Mouse (Mus musculus) CH12F3 (cell line): ENCODE data around the gene Sobp.

Experiments
- in situ Hi-C: fragments of 300-500 bp; cut with MboI; formaldehyde crosslinking; loops from 2 replicates; pipeline ENCODE4 v1.14.3; 2020; ENCODE audit warnings: low sequenced_read_pairs

The Sobp gene

GRCm38 (mm10) chr10:43001433-43001832, 172.9 kb downstream of the Sobp start:
- in situ Hi-C loops, result no loop called here

- in situ Hi-C loops, result loop anchor here (25.0 kb wide), 1 partner anchor 687 kb away; no protein-coding TSS in a partner anchor
Observed at GRCm38 (mm10) chr10:42999324-42999723, 175.0 kb downstream of the Sobp start.

GRCm38 (mm10) chr10:42997278-42997677, 177.1 kb downstream of the Sobp start:
- in situ Hi-C loops, result loop anchor here (25.0 kb wide), 1 partner anchor 685 kb away; no protein-coding TSS in a partner anchor

GRCm38 (mm10) chr10:42995484-42995895, 178.8 kb downstream of the Sobp start:
- in situ Hi-C loops, result loop anchor here (25.0 kb wide), 1 partner anchor 683 kb away; no protein-coding TSS in a partner anchor

- in situ Hi-C loops, result loop anchor here (25.0 kb wide), 1 partner anchor 682 kb away; no protein-coding TSS in a partner anchor
Observed at GRCm38 (mm10) chr10:42994331-42994782, 180.0 kb downstream of the Sobp start.

- in situ Hi-C loops, result loop anchor here (25.0 kb wide), 1 partner anchor 679 kb away; no protein-coding TSS in a partner anchor
Observed at GRCm38 (mm10) chr10:42991018-42991417, 183.3 kb downstream of the Sobp start.

GRCm38 (mm10) chr10:42989910-42990309, 184.4 kb downstream of the Sobp start:
- in situ Hi-C loops, result loop anchor here (25.0 kb wide), 1 partner anchor 678 kb away; no protein-coding TSS in a partner anchor

DNA sequence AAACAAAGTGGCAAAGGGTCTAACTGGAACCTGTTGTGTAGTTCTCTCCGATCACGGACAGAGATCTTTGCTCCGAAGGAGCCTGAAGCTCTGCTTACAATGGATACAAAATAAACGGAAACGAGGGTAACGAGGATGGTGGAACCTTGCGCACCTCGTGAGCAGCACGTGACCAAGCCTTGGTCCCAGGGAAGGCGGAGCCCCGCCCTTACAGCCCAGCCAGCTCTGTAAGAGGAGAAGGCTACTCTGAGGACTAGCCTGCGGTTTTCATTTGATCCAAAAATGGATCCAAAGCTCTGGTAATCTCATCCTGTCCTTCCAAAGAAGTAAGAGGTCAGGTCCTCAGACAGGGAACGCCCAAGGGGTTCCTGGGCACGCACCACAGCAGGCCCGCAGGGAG, 185.7 kb downstream of the Sobp start:
- in situ Hi-C loops, result loop anchor here (25.0 kb wide), 1 partner anchor 676 kb away; no protein-coding TSS in a partner anchor

DNA sequence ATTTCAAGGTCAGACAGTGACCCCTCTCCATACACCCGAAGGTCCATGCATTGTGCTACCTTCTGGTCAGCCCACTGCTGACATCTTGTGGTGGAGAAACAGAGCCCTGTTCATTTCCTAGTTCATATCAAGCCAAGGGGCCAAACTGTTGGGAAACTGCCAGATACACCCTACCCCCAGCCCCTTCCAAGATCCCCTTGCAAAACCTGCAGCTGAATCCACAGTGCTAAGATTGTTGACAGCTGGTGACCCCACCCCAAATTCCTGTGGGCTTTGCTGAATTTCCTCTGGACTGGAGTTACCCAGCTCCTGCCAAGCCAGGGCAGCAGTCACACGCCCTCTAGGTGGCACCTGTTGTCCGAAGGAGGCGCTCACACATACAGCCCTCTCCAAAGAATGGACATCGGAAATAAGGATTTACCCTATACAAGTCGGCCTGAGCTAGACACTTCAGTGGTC, 186.7 kb downstream of the Sobp start:
- in situ Hi-C loops, result loop anchor here (25.0 kb wide), 1 partner anchor 675 kb away; no protein-coding TSS in a partner anchor

GRCm38 (mm10) chr10:42984886-42985285, 189.4 kb downstream of the Sobp start:
- in situ Hi-C loops, result loop anchor here (25.0 kb wide), 1 partner anchor 673 kb away; no protein-coding TSS in a partner anchor

GRCm38 (mm10) chr10:42980999-42981757, 193.2 kb downstream of the Sobp start:
- in situ Hi-C loops, result loop anchor here (25.0 kb wide), 1 partner anchor 669 kb away; no protein-coding TSS in a partner anchor

DNA sequence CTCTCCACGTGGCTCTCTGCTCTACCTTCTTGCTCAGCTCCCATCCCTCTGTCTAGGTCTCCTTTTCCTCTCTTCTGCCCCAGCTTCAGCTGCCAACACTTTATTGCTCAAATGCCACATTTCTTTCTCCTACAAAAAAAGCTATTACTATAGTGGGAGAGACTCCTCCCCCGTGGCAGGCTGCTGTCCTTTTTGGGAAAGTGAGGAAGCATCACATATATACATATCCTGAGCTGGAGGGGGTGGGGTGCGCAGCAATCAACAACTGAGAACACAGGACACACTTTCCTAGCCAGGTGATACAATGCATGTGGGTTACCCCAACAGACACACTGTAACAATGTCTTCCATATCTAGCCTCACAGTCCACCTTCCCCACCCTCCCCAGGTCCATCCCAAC, 196.0 kb downstream of the Sobp start:
- in situ Hi-C loops, result loop anchor here (25.0 kb wide), 1 partner anchor 666 kb away; no protein-coding TSS in a partner anchor

DNA sequence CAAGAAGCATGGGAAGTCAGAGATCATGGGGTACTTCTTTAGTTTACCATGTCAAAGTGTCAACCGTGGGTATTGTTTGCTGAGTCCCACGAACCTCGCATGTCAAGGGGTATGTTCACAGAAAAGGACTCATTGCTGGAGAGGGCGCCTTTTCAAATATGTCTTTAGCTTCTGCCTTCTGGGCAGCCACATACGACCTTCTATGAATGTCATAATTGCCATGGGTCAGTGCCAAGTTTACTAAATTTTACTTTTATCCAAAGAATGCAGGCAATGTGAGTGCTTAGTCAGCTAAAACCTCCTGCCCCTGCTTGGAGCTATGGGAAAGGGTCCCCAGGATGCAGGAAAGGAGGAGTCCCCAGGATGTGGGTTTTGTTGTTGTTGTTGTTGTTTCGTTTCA, 197.8 kb downstream of the Sobp start:
- in situ Hi-C loops, result loop anchor here (25.0 kb wide), 1 partner anchor 664 kb away; no protein-coding TSS in a partner anchor

DNA sequence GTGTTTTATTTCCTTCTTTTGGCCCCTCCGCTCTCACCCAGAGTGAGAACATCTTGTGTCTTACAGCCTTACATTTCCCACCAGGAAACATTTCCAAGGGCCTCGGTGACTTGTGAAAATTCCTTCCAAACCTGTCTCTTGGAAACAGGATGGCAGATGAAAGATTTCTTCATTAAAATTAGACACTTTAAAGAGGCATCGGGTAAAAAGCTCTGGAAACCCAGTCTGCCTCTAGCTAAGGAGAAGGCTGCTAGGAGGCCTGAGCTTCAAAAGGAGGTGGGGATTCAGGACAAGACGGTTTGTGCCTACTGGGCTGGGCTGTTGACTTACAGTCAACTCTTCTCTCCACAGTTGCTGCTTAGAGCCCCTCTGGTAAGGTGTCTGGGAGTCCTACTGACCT, 200.8 kb downstream of the Sobp start:
- in situ Hi-C loops, result no loop called here

DNA sequence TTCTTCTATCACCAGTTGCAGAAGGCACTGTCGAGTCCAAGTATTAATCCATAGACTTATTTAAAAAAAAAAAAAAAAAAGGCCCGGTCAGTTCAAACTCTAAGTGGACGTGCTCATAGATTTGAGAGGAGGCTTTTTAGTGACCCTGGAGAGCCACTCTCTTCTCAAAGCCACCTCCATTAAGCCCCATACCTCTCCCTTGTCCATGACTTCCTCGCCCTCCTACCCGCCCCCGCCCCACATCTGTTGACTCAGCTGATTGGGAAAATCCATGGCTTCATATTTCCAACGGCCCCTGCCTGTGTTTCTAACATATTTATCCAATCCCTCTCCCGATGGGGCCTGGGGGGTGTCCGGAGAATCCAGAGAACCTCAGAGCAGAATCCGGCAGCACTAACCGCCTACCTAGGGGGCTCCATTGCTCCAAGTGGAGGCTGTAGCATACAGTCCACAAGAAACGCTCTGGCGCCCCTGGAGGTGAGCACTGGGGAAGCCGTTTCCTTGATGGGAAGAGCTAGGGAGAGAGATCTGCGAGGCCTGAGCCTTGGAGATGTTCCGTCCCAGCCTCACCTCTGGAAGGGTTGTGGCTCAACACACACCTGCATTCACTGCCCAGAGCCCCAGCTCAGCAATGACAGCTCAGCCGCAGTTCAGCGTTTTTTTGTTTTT, 201.7 kb downstream of the Sobp start:
- in situ Hi-C loops, result no loop called here

DNA sequence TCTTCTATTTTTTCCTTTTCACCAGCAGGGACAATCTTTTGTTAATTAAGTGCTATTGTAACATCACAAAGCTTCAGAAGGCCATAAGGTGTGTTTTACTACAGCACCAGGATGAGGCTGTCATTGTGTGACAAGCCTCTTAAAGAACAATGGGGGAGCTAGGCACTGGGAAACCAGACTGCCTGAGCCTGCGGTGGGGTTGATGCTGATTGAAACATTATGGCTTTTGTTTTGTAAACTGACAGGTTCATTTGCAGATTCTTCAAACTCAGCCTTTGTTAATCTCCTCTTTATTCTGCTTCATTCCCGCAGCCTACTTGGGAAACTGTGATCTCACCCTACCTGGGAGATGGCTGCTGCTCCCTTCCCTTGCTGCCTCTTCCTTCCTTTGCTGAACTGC, 206.0 kb downstream of the Sobp start:
- in situ Hi-C loops, result no loop called here

DNA sequence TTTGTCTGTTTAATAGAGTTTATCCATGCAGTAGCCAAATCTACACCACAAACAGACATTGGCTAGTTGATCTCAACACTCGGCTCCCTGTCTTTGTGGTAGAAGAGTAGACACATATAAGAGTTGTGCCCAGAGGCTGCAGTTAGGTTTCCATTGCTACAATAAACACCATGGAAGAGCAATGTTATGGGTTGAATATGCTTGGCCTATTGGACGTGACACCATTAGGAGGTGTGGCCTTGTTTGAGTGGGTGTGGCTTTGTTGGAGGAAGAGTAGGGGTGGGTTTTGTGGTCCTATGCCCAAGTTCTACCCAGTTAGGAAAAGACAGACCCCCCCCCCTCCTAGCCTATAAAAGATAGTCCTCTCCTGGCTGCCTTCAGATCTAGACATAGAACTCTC, 211.3 kb downstream of the Sobp start:
- in situ Hi-C loops, result no loop called here

DNA sequence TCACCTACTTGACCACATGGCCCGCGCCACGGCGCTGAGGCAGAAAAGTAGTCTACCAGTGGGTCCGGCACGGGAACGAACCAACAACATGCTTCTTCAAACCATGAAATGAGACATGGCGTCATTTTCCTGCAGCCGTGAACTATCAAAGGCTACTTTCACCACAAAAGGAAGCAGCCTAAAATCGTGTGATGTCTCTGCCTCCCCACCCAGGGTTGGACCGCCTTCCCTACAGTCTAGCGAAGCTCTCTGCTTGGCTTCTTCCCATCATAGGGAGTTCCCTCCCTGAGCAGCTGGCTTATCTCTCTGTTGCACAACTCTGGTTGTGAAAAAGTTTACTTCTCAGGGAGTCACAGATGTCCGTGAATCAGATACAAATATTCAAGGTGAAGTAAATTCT, 211.7 kb downstream of the Sobp start:
- in situ Hi-C loops, result no loop called here

DNA sequence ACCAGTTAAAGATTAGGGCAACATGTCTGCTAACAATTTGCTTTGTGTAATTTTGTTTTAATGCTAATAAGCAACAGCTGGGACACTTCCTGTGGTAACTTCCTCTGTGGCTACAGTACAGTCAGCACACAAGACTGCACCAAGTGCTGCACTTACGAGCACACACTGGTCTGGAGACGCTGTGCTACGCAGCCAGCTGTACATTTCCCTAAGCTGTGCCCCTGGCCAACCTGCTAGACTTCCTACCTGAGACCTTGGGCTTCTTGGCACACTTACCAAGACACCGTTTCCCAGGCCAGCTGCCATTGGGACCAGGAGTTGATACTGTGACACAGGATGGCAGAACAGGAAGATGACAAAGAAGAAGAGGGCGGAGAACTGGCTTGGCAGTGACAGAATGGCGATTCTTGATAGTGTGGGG, 212.1 kb downstream of the Sobp start:
- in situ Hi-C loops, result no loop called here

GRCm38 (mm10) chr10:42961771-42962170, 212.6 kb downstream of the Sobp start:
- in situ Hi-C loops, result no loop called here

DNA sequence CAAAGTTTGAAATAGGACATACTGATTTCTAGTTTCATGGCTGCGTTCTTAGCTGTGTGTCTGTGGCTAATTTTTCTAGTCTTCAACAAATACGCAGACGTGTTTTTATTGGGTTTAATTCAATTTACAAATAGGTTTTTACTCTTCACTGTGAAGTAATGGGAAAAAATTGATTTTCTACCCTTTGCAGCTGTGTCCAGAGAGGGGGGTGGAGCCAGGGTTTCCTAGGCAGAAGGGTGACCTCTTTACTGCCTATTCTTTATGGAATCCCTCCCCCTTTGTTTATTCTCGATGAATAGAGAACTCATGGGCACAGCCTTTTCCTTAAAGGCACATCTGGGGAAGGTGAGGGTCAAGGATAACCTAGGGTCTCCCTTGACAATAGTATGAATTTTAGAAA, 215.6 kb downstream of the Sobp start:
- in situ Hi-C loops, result no loop called here
